Mouse (Mus musculus) testis, adult 10 weeks (tissue): ENCODE results near the gene Gm1993. TPM values are rescaled to one million over a fixed set of nuclear protein-coding genes. Genes with fewer than 3 reads are reported as not detected.

Source experiments
- polyA plus RNA-seq: library from polyadenylated mRNA; stranded (reverse); fragments of 350-450 nt; fragmentation: Illumina TruSeq; extraction: RNeasy Lipid Tissue Mini Kit (QIAGEN cat#74804); gene quantifications from one replicate; pipeline ENCODE4 v1.2.3, GENCODE M21; 2014; ENCODE audit warnings: low read depth, low replicate concordance

The Gm1993 gene
- 17.0 TPM for polyA plus RNA-seq

GRCm38 (mm10) chrX:25570352-25570751 is at the start of gene Gm1993:
TSS of gene Gm1993 (minus strand) at chrX:25570452.

